Mouse (Mus musculus) liver, adult (tissue): ENCODE data around the gene Mef2a.

Source experiments
- GATA4 ChIP-seq: IDR thresholded peaks from 2 replicates; pipeline ENCODE4 v1.6.1; 2014; ENCODE audit warnings: mild to moderate bottlenecking, low read length; ENCODE audit not compliant: insufficient replicate concordance

Gene Mef2a

GRCm38 (mm10) chr7:67372729-67373583, at the start of gene Mef2a:
Gene Mef2a, minus strand, starts transcription at chr7:67372858.
- TF ChIP-seq GATA4, result peak; percentile 45; the same call in 1 of the 2 replicates

- peak; percentile 73; the same call in 1 of the 2 replicates for TF ChIP-seq GATA4
Observed at GRCm38 (mm10) chr7:67421476-67422186, 49.0 kb upstream of the Mef2a start.

- no peak for TF ChIP-seq GATA4
Observed at GRCm38 (mm10) chr7:67421088-67421475, 48.4 kb upstream of the Mef2a start.

GRCm38 (mm10) chr7:67419591-67420314, 47.1 kb upstream of the Mef2a start:
- no peak for TF ChIP-seq GATA4

- TF ChIP-seq GATA4, result no peak
Observed at GRCm38 (mm10) chr7:67418122-67418521, 45.5 kb upstream of the Mef2a start.

- no peak for TF ChIP-seq GATA4
Observed at GRCm38 (mm10) chr7:67414766-67415165, 42.1 kb upstream of the Mef2a start.

GRCm38 (mm10) chr7:67412686-67413085, 40.0 kb upstream of the Mef2a start:
- no peak for TF ChIP-seq GATA4

GRCm38 (mm10) chr7:67407019-67407418, 34.4 kb upstream of the Mef2a start:
- TF ChIP-seq GATA4, result no peak

- TF ChIP-seq GATA4, result no peak
Observed at GRCm38 (mm10) chr7:67404176-67404575, 31.5 kb upstream of the Mef2a start.

GRCm38 (mm10) chr7:67402353-67402752, 29.7 kb upstream of the Mef2a start:
- TF ChIP-seq GATA4, result no peak

- TF ChIP-seq GATA4, result no peak
Observed at GRCm38 (mm10) chr7:67401379-67401778, 28.7 kb upstream of the Mef2a start.

GRCm38 (mm10) chr7:67390760-67391159, 18.1 kb upstream of the Mef2a start:
- TF ChIP-seq GATA4, result no peak

- no peak for TF ChIP-seq GATA4
Observed at GRCm38 (mm10) chr7:67390095-67390494, 17.4 kb upstream of the Mef2a start.

- TF ChIP-seq GATA4, result no peak
Observed at GRCm38 (mm10) chr7:67384942-67385872, 12.5 kb upstream of the Mef2a start.
